Mouse (Mus musculus) embryonic facial prominence, embryonic 10.5 days (tissue): ENCODE measurements around the gene Esam. TPM values are rescaled to one million over a fixed set of nuclear protein-coding genes. Genes with fewer than 3 reads are reported as not detected.
A peak's percentile ranks its signal among the peaks of the same experiment; 100 is the strongest.

ENCODE experiments used
- DNase-seq: peaks from one replicate; pipeline ENCODE4 v3.0.0-alpha.2; 2017; ENCODE audit warnings: low spot score
- H3K27ac ChIP-seq: fragments of 300-500 bp; sonication (generic); replicated peaks from 2 replicates; pipeline ENCODE4 v1.5.1; 2016; ENCODE audit warnings: mild to moderate bottlenecking
- H3K27me3 ChIP-seq: fragments of 300-500 bp; sonication (generic); replicated peaks from 2 replicates; pipeline ENCODE4 v1.6.1; 2016; ENCODE audit warnings: low read depth, mild to moderate bottlenecking; ENCODE audit not compliant: poor library complexity, severe bottlenecking
- H3K36me3 ChIP-seq: fragments of 300-500 bp; sonication (generic); replicated peaks from 2 replicates; pipeline ENCODE4 v1.6.1; 2016; ENCODE audit warnings: mild to moderate bottlenecking, moderate library complexity
- H3K4me1 ChIP-seq: fragments of 300-500 bp; sonication (generic); 2 replicates; pipeline ENCODE4 v1.6.1; 2016
- H3K4me3 ChIP-seq: fragments of 300-500 bp; sonication (generic); 2 replicates; pipeline ENCODE4 v1.5.1; 2016; ENCODE audit warnings: mild to moderate bottlenecking, moderate library complexity
- H3K9me3 ChIP-seq: fragments of 300-500 bp; sonication (generic); 2 replicates; pipeline ENCODE4 v1.6.1; 2016; ENCODE audit warnings: mild to moderate bottlenecking
- WGBS: fragments of 180-500 bp; shearing (Covaris S2); methylation state at CpG from one replicate; pipeline ENCODE4 v1.1.7; 2016; 5-methylcytosine and 5-hydroxymethylcytosine counted together
- polyA plus RNA-seq: library from polyadenylated mRNA; unstranded; fragments of >200 nt; fragmentation: Nextera tagmentation; extraction: Ambion mirVana; gene quantifications from 2 replicates; pipeline ENCODE4 v1.2.1, GENCODE M21; 2016

Esam gene
- polyA plus RNA-seq, 1 experiment from 2014 or later = 27.0 TPM

- H3K27ac ChIP-seq = no peak overlapping the region
- DNase-seq = peak; percentile 28
Observed at GRCm38 (mm10) chr9:37551751-37552531, 24.1 kb downstream of the Esam start.

GRCm38 (mm10) chr9:37552536-37553293 is 24.8 kb downstream of the Esam start, which contains the start of gene Nrgn:
Gene Nrgn (minus strand): TSS chr9:37552904.
- Histone ChIP-seq H3K4me3 (peak within 1 kb of the TSS; percentile 60), H3K4me1 (peaks cover 31% of the 10 kb centered on the region), H3K36me3 (no peaks in the 10 kb centered on the region), H3K27me3 (peaks cover 95% of the 10 kb centered on the region), H3K27ac (no peak within 1 kb of the TSS), H3K9me3 (no peaks in the 10 kb centered on the region)
- DNase-seq = peak; percentile 90
- 4% methylated on average over 31 of the region's 31 CpGs for WGBS

More at GRCm38 (mm10) chr9:37551751-37552531, 24.1 kb downstream of the Esam start:
- no peaks in the 10 kb centered on the region for H3K36me3 ChIP-seq
- H3K9me3 ChIP-seq = no peaks in the 10 kb centered on the region
- 3% methylated on average over 23 of the region's 23 CpGs for WGBS
- peak overlapping the region; percentile 60 for H3K4me3 ChIP-seq
- peaks cover 31% of the 10 kb centered on the region for H3K4me1 ChIP-seq
- H3K27me3 ChIP-seq = peaks cover 98% of the 10 kb centered on the region

GRCm38 (mm10) chr9:37554279-37554678 is 26.4 kb downstream of the Esam start:
- H3K4me1 ChIP-seq = peaks cover 31% of the 10 kb centered on the region
- WGBS = 80% methylated on average over 1 of the region's 1 CpGs
- no peak overlapping the region for H3K4me3 ChIP-seq
- H3K9me3 ChIP-seq = no peaks in the 10 kb centered on the region
- H3K27ac ChIP-seq = no peak overlapping the region
- peaks cover 81% of the 10 kb centered on the region for H3K27me3 ChIP-seq
- no peaks in the 10 kb centered on the region for H3K36me3 ChIP-seq
- DNase-seq = no peak

- Histone ChIP-seq H3K27ac (no peak within 1 kb of the TSS), H3K9me3 (no peaks in the 10 kb centered on the region), H3K36me3 (no peaks in the 10 kb centered on the region), H3K4me3 (no peak within 1 kb of the TSS), H3K4me1 (peaks cover 31% of the 10 kb centered on the region), H3K27me3 (peaks cover 73% of the 10 kb centered on the region)
- no peak for DNase-seq
- 23% methylated on average over 7 of the region's 7 CpGs for WGBS
Observed at GRCm38 (mm10) chr9:37554838-37555748, 27.2 kb downstream of the Esam start, which contains the start of gene Siae. Gene Siae (plus strand): TSS chr9:37555698.

GRCm38 (mm10) chr9:37556366-37556765 is 28.5 kb downstream of the Esam start:
- DNase-seq = no peak
- peaks cover 31% of the 10 kb centered on the region for H3K4me1 ChIP-seq
- peaks cover 60% of the 10 kb centered on the region for H3K27me3 ChIP-seq
- H3K9me3 ChIP-seq = no peaks in the 10 kb centered on the region
- no peaks in the 10 kb centered on the region for H3K36me3 ChIP-seq
- H3K4me3 ChIP-seq = no peak overlapping the region
- H3K27ac ChIP-seq = no peak overlapping the region
- WGBS = 74% methylated on average over 3 of the region's 3 CpGs

GRCm38 (mm10) chr9:37560617-37561016 is 32.7 kb downstream of the Esam start:
- Histone ChIP-seq H3K36me3 (no peaks in the 10 kb centered on the region), H3K27me3 (peaks cover 18% of the 10 kb centered on the region), H3K9me3 (no peaks in the 10 kb centered on the region), H3K4me1 (peaks cover 1% of the 10 kb centered on the region), H3K27ac (no peak overlapping the region), H3K4me3 (no peak overlapping the region)
- WGBS = 87% methylated on average over 2 of the region's 2 CpGs
- no peak for DNase-seq

GRCm38 (mm10) chr9:37563805-37564204 is 35.9 kb downstream of the Esam start:
- Histone ChIP-seq H3K27me3 (0 out of 2 replicates have a peak, but pooled peaks cover 11% of the 10 kb centered on the region), H3K36me3 (no peaks in the 10 kb centered on the region), H3K27ac (no peak overlapping the region), H3K4me1 (peaks cover 14% of the 10 kb centered on the region), H3K4me3 (no peak overlapping the region), H3K9me3 (no peaks in the 10 kb centered on the region)
- DNase-seq = no peak
- WGBS = 72% methylated on average over 1 of the region's 1 CpGs

- Histone ChIP-seq H3K27me3 (0 out of 2 replicates have a peak, but pooled peaks cover 11% of the 10 kb centered on the region), H3K4me3 (no peak overlapping the region), H3K9me3 (no peaks in the 10 kb centered on the region), H3K36me3 (no peaks in the 10 kb centered on the region), H3K4me1 (peaks cover 15% of the 10 kb centered on the region), H3K27ac (no peak overlapping the region)
- DNase-seq = no peak
- WGBS = 92% methylated on average over 2 of the region's 2 CpGs
Observed at GRCm38 (mm10) chr9:37567019-37567418, 39.1 kb downstream of the Esam start.

GRCm38 (mm10) chr9:37567454-37567853 is 39.6 kb downstream of the Esam start:
- Histone ChIP-seq H3K36me3 (no peaks in the 10 kb centered on the region), H3K27ac (no peak overlapping the region), H3K4me1 (peaks cover 15% of the 10 kb centered on the region), H3K27me3 (0 out of 2 replicates have a peak, but pooled peaks cover 11% of the 10 kb centered on the region), H3K4me3 (no peak overlapping the region), H3K9me3 (no peaks in the 10 kb centered on the region)
- WGBS = 55% methylated on average over 5 of the region's 5 CpGs
- DNase-seq = no peak

GRCm38 (mm10) chr9:37567892-37568604 is 40.2 kb downstream of the Esam start:
- Histone ChIP-seq H3K27ac (no peak overlapping the region), H3K4me3 (no peak overlapping the region), H3K4me1 (peaks cover 15% of the 10 kb centered on the region), H3K9me3 (no peaks in the 10 kb centered on the region), H3K36me3 (no peaks in the 10 kb centered on the region), H3K27me3 (0 out of 2 replicates have a peak, but pooled peaks cover 11% of the 10 kb centered on the region)
- 46% methylated on average over 15 of the region's 15 CpGs for WGBS
- DNase-seq = no peak

GRCm38 (mm10) chr9:37568605-37569214 is 40.8 kb downstream of the Esam start:
- WGBS = 57% methylated on average over 4 of the region's 4 CpGs
- H3K27ac ChIP-seq = no peak overlapping the region
- DNase-seq = no peak
- H3K27me3 ChIP-seq = 0 out of 2 replicates have a peak, but pooled peaks cover 11% of the 10 kb centered on the region
- H3K9me3 ChIP-seq = no peaks in the 10 kb centered on the region
- no peaks in the 10 kb centered on the region for H3K36me3 ChIP-seq
- peaks cover 15% of the 10 kb centered on the region for H3K4me1 ChIP-seq
- no peak overlapping the region for H3K4me3 ChIP-seq
